Mouse (Mus musculus): ENCODE results near the gene Tmem102.

GRCm38 (mm10) chr11:69837604-69837951 lies 32.2 kb upstream of the Tmem102 start, which contains the start of gene Nlgn2:
- peak; percentile 51 for TF ChIP-seq CTCF (IDR thresholded peaks at IDR 0.05)
- TF ChIP-seq EP300 (IDR thresholded peaks at IDR 0.05) = no peak
